Mouse (Mus musculus) thymus, adult 2 months (tissue): ENCODE data around the gene Dhx34.

ENCODE experiments used
- CTCF ChIP-seq: fragments of 200-500 bp; IDR thresholded peaks from 2 replicates; pipeline ENCODE4 v1.5.1; 2012; ENCODE audit warnings: mild to moderate bottlenecking, control low read depth, low read length, moderate library complexity, borderline replicate concordance; ENCODE audit not compliant: control insufficient read depth, poor library complexity, insufficient read depth; ENCODE audit errors: extremely low read depth
- POLR2A ChIP-seq: fragments of 200-500 bp; IDR thresholded peaks from 2 replicates; pipeline ENCODE4 v1.6.1; 2012; ENCODE audit warnings: mild to moderate bottlenecking, low read length, control low read depth, moderate library complexity; ENCODE audit not compliant: control insufficient read depth, poor library complexity, insufficient read depth; ENCODE audit errors: extremely low read depth

DNA sequence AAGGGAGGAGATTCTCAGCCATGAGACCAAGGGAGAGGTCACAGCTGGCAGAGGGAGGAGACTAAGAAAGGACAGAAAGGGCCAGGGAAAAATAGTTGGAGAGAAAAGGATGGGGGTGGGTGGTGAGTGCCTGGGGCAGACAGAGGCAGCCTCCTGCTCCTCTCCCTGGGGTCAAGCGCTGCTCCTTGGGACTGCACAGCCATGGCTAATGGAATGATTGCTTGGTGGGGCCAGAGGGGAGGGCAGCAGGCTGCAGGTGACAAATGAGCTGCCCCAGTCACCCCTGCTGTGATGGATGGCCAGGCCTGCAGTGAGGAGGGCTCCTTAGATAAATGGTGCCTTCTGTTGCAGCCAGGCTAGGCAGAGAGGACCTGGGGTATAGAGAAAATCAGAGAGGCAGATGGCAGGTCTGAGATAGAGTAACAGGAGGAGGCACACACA lies 49.7 kb downstream of the Dhx34 start:
- TF ChIP-seq CTCF: no peak
- TF ChIP-seq POLR2A: no peak
